Mouse (Mus musculus): ENCODE data around the gene Ahr.

Gene Ahr

GRCm38 (mm10) chr12:35503586-35503985 is 31.3 kb downstream of the Ahr start:
- DNase-seq (ENCODE audit: low spot score): no peak

DNA sequence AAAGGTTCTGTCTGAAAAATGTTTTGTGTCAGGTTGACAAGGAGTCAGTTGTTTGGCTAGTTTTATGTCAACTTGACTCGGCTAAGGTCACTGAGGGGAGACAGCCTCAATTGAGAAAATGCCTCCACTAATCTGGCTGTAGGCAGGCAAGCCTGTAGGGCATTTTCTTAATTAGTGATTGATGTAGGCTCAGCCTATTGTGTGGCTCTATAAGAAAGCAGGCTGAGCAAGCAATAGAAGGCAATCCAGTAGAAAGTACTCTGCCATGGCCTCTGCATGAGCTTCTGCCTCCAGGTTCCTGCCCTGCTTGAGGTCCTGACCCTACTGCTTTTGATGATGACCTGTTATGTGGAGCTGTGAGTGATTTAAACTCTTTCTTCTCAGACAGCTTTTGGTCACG is 33.4 kb downstream of the Ahr start:
- no peak for DNase-seq (ENCODE audit: low spot score)

- DNase-seq (ENCODE audit: low spot score): no peak
Observed at GRCm38 (mm10) chr12:35495195-35495594, 39.6 kb downstream of the Ahr start.

DNA sequence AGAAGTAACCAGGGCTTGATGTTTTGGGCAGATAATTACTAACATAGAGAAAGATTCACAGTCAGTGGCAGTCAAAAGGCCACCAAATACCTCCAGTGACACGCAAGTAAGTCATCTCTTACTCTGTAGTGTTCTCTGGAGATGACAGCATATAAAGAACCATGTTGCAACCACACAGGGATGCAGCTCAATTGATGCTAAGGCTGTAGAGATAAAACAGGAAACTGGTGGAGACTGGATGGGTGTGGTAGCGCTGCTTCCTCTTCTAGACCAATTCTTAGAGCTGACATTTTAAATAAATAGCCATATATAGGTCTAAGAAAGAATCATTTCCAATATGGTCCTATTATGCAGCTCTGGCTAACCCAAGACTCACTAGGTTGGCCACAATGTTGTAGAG is 54.1 kb downstream of the Ahr start:
- no peak for DNase-seq (ENCODE audit: low spot score)

- no peak for DNase-seq (ENCODE audit: low spot score)
Observed at GRCm38 (mm10) chr12:35478906-35479305, 55.9 kb downstream of the Ahr start.

DNA sequence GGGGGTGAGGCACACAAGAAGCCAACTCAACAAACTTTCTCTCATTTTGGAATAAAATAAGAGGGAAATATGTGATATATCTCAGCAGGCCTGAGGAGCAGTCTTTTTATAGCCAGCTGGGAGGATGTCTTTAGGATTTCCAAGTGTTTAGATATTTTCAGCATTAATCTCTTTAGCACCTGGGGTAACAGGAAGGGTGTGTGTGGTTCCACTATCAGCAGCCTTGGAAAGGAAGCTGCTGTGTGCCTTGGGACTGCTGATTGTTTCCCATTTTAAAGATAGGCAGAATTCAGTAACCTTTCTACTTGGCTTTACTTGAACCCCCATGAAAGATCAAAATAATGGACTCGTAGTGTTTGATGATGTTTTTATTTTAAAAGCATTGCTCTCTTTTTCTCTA is 71.4 kb downstream of the Ahr start:
- DNase-seq (ENCODE audit: low spot score): no peak

DNA sequence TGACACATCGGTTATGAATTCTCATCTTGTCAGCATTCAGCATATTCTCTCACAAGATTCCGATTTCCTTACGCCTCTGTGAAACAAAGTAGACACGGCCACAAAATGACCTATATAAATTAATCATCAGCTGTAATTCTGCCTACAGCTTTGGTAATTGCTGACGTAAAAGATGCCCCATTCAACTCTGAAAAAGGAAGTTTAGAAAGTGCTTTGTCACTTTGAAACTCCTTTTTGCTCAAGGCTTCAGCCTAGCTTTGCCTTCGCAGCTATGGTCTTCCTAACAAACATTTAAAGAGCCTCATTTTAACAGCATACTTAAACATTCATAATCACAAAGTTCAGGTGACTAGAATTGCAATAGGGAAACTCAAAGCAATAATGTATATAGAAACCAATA is 72.2 kb downstream of the Ahr start:
- no peak for DNase-seq (ENCODE audit: low spot score)

DNA sequence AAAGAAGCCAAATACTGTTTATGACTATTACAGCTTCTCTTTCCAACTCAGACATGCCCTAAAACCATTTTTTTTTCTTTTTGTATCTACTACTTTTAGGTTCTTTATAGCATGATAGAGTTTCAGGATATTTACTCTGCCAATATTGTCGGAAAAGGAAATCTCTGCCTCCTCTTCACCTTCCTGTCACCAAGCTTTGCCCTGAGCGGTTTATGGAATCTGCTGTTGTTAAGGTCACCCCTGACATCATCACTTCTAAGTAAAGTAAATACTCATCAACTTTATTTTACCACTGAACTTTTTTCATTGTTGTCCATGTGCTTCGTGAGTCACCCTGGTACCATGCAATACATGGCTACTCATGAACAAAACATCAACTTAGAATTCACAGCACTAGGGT is 75.2 kb downstream of the Ahr start:
- no peak for DNase-seq (ENCODE audit: low spot score)

Data from left cerebral cortex, adult 11 months (tissue).